Mouse (Mus musculus): ENCODE data around the gene App. TPM values are rescaled to one million over a fixed set of nuclear protein-coding genes. Genes with fewer than 3 reads are reported as not detected.

App gene
- polyA plus RNA-seq, 1 experiment from 2014 or later, result 166 TPM

GRCm38 (mm10) chr16:85072624-85073023 is 100.9 kb downstream of the App start:
- peaks cover 49% of the 10 kb centered on the region for H3K36me3 ChIP-seq
- H3K4me2 ChIP-seq, result no peak overlapping the region
- ATAC-seq (ENCODE audit: extremely low read depth, insufficient number of reproducible peaks, low FRiP score, low TSS enrichment), result no peak
- H3K9me3 ChIP-seq, result no peaks in the 10 kb centered on the region
- H3K27ac ChIP-seq (replicated peaks), result no peak overlapping the region
- no peak overlapping the region for H3K4me3 ChIP-seq
- H3K27me3 ChIP-seq (replicated peaks), result no peaks in the 10 kb centered on the region
- H3K4me1 ChIP-seq, result peaks cover 27% of the 10 kb centered on the region
- WGBS, result 84% methylated on average over 12 of the region's 12 CpGs
- no peak overlapping the region for H3K9ac ChIP-seq

DNA sequence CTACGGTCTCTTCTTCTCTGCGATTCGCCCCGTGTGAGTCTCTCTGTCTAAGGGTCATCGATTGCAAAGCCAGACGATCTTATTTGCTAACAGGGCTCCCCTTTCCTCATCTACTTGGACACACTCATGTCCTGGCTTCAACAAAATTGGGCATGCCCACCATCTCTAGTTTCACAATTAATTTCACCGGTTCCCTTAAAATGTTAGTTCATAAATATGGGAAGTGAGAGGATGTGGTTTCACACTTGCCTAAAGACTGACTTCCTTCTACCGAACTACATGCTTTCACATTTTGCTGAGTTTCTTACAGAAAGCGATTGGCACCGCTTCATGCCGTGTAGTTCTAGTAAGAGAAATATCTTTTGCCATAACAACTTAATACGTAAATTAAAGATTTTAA is 101.8 kb downstream of the App start:
- Histone ChIP-seq H3K4me3 (no peak overlapping the region), H3K4me1 (peaks cover 31% of the 10 kb centered on the region), H3K36me3 (peaks cover 45% of the 10 kb centered on the region), H3K27ac (replicated peaks) (no peak overlapping the region), H3K9ac (no peak overlapping the region), H3K27me3 (replicated peaks) (no peaks in the 10 kb centered on the region), H3K4me2 (no peak overlapping the region), H3K9me3 (no peaks in the 10 kb centered on the region)
- ATAC-seq (ENCODE audit: extremely low read depth, insufficient number of reproducible peaks, low FRiP score, low TSS enrichment), result no peak
- 92% methylated on average over 12 of the region's 12 CpGs for WGBS

DNA sequence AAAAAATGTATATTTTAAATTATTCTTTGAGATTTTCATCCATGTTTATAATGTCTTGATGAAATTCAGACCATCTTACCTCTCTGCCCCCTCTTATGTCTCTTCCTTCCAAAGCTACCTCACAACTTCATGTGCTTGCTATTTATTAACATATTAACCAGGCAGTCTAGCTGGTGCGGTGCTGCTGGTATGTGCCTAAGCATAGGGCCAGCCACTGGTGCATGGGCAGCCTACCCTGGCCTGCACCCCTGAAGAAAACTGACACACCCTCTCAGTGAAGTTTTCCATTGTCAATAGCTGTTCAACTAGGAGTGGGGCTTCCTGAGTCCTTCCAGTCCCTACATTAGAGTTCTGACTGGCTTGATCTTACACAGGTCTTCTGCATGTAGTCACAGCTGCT is 102.3 kb downstream of the App start:
- H3K4me1 ChIP-seq, result peaks cover 31% of the 10 kb centered on the region
- no peak overlapping the region for H3K4me2 ChIP-seq
- H3K27me3 ChIP-seq (replicated peaks), result no peaks in the 10 kb centered on the region
- no peak overlapping the region for H3K4me3 ChIP-seq
- ATAC-seq (ENCODE audit: extremely low read depth, insufficient number of reproducible peaks, low FRiP score, low TSS enrichment), result no peak
- peaks cover 45% of the 10 kb centered on the region for H3K36me3 ChIP-seq
- 94% methylated on average over 1 of the region's 1 CpGs for WGBS
- H3K27ac ChIP-seq (replicated peaks), result no peak overlapping the region
- H3K9me3 ChIP-seq, result no peaks in the 10 kb centered on the region
- H3K9ac ChIP-seq, result no peak overlapping the region

- Histone ChIP-seq H3K4me2 (no peak overlapping the region), H3K4me1 (peaks cover 31% of the 10 kb centered on the region), H3K9me3 (no peaks in the 10 kb centered on the region), H3K9ac (no peak overlapping the region), H3K4me3 (no peak overlapping the region), H3K27me3 (replicated peaks) (no peaks in the 10 kb centered on the region), H3K36me3 (peaks cover 20% of the 10 kb centered on the region), H3K27ac (replicated peaks) (no peak overlapping the region)
- 75% methylated on average over 13 of the region's 13 CpGs for WGBS
- ATAC-seq (ENCODE audit: extremely low read depth, insufficient number of reproducible peaks, low FRiP score, low TSS enrichment), result no peak
These were observed 106.2 kb downstream of the App start for GRCm38 (mm10) chr16:85067254-85067893.

DNA sequence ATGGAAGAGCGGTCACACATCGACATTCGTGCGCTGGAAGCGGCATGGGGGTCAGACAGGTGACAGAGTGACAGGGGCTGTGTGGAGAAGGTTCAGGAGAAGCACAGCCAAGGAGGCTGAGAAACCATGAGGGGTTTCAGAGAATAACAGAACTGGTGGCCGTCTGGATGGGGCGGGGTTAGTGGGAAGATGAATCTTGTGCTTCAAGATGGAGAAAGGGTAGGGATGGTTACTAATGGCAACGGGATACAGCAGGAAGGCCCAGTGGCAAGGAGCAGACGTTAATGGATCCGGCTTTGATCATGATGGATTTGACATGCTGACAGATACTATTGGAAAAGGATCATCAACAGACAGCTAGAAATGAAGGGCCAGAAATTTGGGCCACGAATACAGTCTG is 107.3 kb downstream of the App start:
- no peaks in the 10 kb centered on the region for H3K27me3 ChIP-seq (replicated peaks)
- H3K4me1 ChIP-seq, result peaks cover 31% of the 10 kb centered on the region
- WGBS, result 81% methylated on average over 11 of the region's 11 CpGs
- peaks cover 21% of the 10 kb centered on the region for H3K36me3 ChIP-seq
- H3K4me2 ChIP-seq, result no peak overlapping the region
- H3K27ac ChIP-seq (replicated peaks), result no peak overlapping the region
- ATAC-seq (ENCODE audit: extremely low read depth, insufficient number of reproducible peaks, low FRiP score, low TSS enrichment), result no peak; the same call in 1 of the 2 replicates
- H3K4me3 ChIP-seq, result no peak overlapping the region
- peaks cover 5% of the 10 kb centered on the region; the same call in 1 of the 2 replicates for H3K9me3 ChIP-seq
- H3K9ac ChIP-seq, result no peak overlapping the region

- peaks cover 24% of the 10 kb centered on the region for H3K36me3 ChIP-seq
- H3K4me2 ChIP-seq, result no peak overlapping the region
- 79% methylated on average over 5 of the region's 6 CpGs for WGBS
- H3K4me1 ChIP-seq, result peaks cover 29% of the 10 kb centered on the region
- no peaks in the 10 kb centered on the region for H3K27me3 ChIP-seq (replicated peaks)
- no peak for ATAC-seq (ENCODE audit: extremely low read depth, insufficient number of reproducible peaks, low FRiP score, low TSS enrichment)
- H3K9me3 ChIP-seq, result peaks cover 5% of the 10 kb centered on the region; the same call in 1 of the 2 replicates
- no peak overlapping the region for H3K27ac ChIP-seq (replicated peaks)
- no peak overlapping the region for H3K9ac ChIP-seq
- no peak overlapping the region for H3K4me3 ChIP-seq
These were observed 108.8 kb downstream of the App start for GRCm38 (mm10) chr16:85064800-85065199.

DNA sequence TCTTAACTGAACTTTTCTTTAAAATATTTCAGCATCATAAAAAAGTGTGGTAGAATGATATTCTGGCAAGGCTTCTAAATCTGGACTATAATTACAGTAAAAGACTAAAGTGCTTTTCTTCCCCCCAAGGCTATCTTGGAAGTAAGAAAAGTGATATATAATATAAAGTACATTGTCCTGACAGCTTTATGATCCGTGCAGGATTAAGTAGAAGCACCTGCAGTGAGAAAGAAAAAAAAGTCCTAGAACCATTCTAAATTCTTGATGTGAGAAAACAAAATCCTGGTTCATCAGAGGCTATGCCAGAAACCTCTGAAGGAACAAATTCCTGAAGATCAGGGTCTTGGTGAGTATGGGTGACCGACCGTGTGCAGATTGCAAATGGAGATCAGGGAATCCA is 110.8 kb downstream of the App start:
- Histone ChIP-seq H3K9me3 (peaks cover 5% of the 10 kb centered on the region; the same call in 1 of the 2 replicates), H3K9ac (no peak overlapping the region), H3K27me3 (replicated peaks) (no peaks in the 10 kb centered on the region), H3K27ac (replicated peaks) (no peak overlapping the region), H3K36me3 (peaks cover 33% of the 10 kb centered on the region), H3K4me2 (no peak overlapping the region), H3K4me3 (no peak overlapping the region), H3K4me1 (peaks cover 21% of the 10 kb centered on the region)
- no peak for ATAC-seq (ENCODE audit: extremely low read depth, insufficient number of reproducible peaks, low FRiP score, low TSS enrichment)
- 87% methylated on average over 3 of the region's 3 CpGs for WGBS

DNA sequence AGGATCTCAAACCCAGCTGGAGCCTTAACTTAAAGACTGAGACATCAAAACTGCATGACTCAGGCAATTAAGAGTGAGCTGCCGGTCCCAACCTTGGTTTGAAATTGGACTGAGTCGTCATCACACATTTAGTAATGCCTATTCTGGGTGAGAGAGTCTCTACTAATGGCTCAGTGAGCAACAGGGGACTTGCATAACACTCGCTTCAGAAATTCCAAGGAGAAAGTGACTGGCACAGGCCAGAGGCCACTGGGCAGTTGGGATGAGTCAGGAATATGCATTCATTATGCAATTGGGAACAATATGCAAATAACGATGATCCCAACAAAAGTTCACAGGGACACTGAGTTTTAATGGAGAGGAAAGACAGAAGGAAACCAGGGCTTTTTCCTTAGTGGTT is 111.8 kb downstream of the App start:
- ATAC-seq (ENCODE audit: extremely low read depth, insufficient number of reproducible peaks, low FRiP score, low TSS enrichment), result no peak
- no peaks in the 10 kb centered on the region for H3K27me3 ChIP-seq (replicated peaks)
- no peak overlapping the region for H3K27ac ChIP-seq (replicated peaks)
- WGBS, result 88% methylated on average over 4 of the region's 4 CpGs
- H3K9ac ChIP-seq, result no peak overlapping the region
- H3K9me3 ChIP-seq, result peaks cover 5% of the 10 kb centered on the region; the same call in 1 of the 2 replicates
- H3K4me2 ChIP-seq, result no peak overlapping the region
- no peak overlapping the region for H3K4me3 ChIP-seq
- peaks cover 16% of the 10 kb centered on the region for H3K4me1 ChIP-seq
- peaks cover 35% of the 10 kb centered on the region for H3K36me3 ChIP-seq

- H3K27ac ChIP-seq (replicated peaks), result no peak overlapping the region
- H3K4me1 ChIP-seq, result peaks cover 16% of the 10 kb centered on the region
- no peak overlapping the region for H3K9ac ChIP-seq
- no peak for ATAC-seq (ENCODE audit: extremely low read depth, insufficient number of reproducible peaks, low FRiP score, low TSS enrichment)
- no peak overlapping the region for H3K4me3 ChIP-seq
- peaks cover 5% of the 10 kb centered on the region; the same call in 1 of the 2 replicates for H3K9me3 ChIP-seq
- H3K4me2 ChIP-seq, result no peak overlapping the region
- no peaks in the 10 kb centered on the region for H3K27me3 ChIP-seq (replicated peaks)
- H3K36me3 ChIP-seq, result peaks cover 58% of the 10 kb centered on the region
- WGBS, result 76% methylated on average over 5 of the region's 5 CpGs
These were observed 115.4 kb downstream of the App start for GRCm38 (mm10) chr16:85058138-85058537.

GRCm38 (mm10) chr16:85056212-85056611 is 117.4 kb downstream of the App start:
- H3K9ac ChIP-seq, result no peak overlapping the region
- H3K4me3 ChIP-seq, result no peak overlapping the region
- no peak overlapping the region for H3K27ac ChIP-seq (replicated peaks)
- no peak for ATAC-seq (ENCODE audit: extremely low read depth, insufficient number of reproducible peaks, low FRiP score, low TSS enrichment)
- peaks cover 16% of the 10 kb centered on the region for H3K4me1 ChIP-seq
- no peak overlapping the region for H3K4me2 ChIP-seq
- peaks cover 56% of the 10 kb centered on the region for H3K36me3 ChIP-seq
- H3K27me3 ChIP-seq (replicated peaks), result no peaks in the 10 kb centered on the region
- WGBS, result 86% methylated on average over 10 of the region's 10 CpGs
- no peaks in the 10 kb centered on the region for H3K9me3 ChIP-seq

DNA sequence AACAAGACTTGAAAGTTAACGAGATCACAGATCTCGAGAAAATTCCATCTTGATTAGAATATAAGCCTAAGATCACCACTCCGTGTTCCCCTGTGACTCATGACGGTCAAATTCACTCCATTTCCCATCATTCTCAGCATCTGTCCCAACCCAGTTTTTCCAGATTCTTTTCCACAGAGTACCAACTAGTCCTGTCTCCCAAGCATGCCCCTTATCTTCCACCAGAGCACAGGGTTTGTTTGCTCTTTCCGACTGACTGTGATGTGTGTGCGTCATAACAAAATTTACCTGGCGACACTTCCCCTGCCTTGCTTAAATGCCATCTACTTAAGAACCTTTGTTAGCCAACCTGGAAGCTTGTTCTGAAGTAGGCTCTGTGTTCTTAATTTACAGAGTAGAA is 119.6 kb downstream of the App start:
- 77% methylated on average over 7 of the region's 7 CpGs for WGBS
- H3K4me1 ChIP-seq, result peaks cover 5% of the 10 kb centered on the region
- peaks cover 50% of the 10 kb centered on the region for H3K36me3 ChIP-seq
- no peak overlapping the region for H3K9ac ChIP-seq
- no peak overlapping the region for H3K27ac ChIP-seq (replicated peaks)
- no peak for ATAC-seq (ENCODE audit: extremely low read depth, insufficient number of reproducible peaks, low FRiP score, low TSS enrichment)
- H3K27me3 ChIP-seq (replicated peaks), result no peaks in the 10 kb centered on the region
- no peak overlapping the region for H3K4me2 ChIP-seq
- no peaks in the 10 kb centered on the region for H3K9me3 ChIP-seq
- no peak overlapping the region for H3K4me3 ChIP-seq

- Histone ChIP-seq H3K36me3 (peaks cover 23% of the 10 kb centered on the region), H3K4me3 (no peak overlapping the region), H3K27ac (replicated peaks) (no peak overlapping the region), H3K27me3 (replicated peaks) (no peaks in the 10 kb centered on the region), H3K4me1 (peaks cover under 1% of the 10 kb centered on the region; the same call in 1 of the 2 replicates), H3K4me2 (no peak overlapping the region), H3K9ac (no peak overlapping the region), H3K9me3 (no peaks in the 10 kb centered on the region)
- WGBS, result 75% methylated on average over 6 of the region's 6 CpGs
- no peak for ATAC-seq (ENCODE audit: extremely low read depth, insufficient number of reproducible peaks, low FRiP score, low TSS enrichment)
These were observed 126.3 kb downstream of the App start for GRCm38 (mm10) chr16:85047310-85047709.

All from heart, embryonic 13.5 days (tissue).